Mouse (Mus musculus): Measurements from ENCODE around the gene Fzd4.
A peak's percentile ranks its signal among the peaks of the same experiment; 100 is the strongest.

The Fzd4 gene

DNA sequence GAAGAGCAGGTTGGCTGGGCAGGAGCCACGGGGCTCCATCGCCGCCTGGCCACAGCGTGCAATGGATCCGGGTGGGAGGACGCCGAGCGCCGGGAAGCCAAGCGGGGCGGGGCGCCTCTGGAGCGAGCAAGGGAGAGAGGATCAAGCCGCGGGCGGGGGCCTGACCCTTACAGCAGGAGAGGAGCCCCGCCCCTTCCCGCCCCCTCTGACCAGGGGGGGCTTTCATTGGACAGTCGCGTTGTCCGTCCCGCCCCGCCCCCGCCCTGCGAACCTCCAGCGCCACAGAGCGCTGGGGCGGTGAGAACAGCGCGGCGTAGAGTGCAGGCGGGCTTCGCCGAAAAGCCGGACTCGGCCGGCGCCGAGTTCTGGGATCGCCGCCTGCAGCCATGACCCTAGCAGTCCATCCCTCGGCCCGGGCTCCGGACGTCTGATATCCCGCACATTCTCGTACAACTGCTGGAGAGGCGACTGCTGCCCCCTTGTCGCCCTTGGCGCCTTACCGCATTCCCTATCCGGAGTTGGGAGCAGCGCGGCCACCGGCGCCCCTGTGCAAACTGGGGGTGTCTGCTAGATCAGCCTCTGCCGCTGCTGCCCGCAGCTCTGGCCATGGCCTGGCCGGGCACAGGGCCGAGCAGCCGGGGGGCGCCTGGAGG lies at the start of gene Fzd4, which contains the start of gene Tmem135:
Fzd4 (plus strand) TSS at position 275 of the 653 bp plus-strand sequence.
Tmem135 (minus strand) TSS at position 142 of the 653 bp plus-strand sequence.
- peak; percentile 87 for ATAC-seq (ENCODE audit: insufficient number of reproducible peaks, low FRiP score, low TSS enrichment)

DNA sequence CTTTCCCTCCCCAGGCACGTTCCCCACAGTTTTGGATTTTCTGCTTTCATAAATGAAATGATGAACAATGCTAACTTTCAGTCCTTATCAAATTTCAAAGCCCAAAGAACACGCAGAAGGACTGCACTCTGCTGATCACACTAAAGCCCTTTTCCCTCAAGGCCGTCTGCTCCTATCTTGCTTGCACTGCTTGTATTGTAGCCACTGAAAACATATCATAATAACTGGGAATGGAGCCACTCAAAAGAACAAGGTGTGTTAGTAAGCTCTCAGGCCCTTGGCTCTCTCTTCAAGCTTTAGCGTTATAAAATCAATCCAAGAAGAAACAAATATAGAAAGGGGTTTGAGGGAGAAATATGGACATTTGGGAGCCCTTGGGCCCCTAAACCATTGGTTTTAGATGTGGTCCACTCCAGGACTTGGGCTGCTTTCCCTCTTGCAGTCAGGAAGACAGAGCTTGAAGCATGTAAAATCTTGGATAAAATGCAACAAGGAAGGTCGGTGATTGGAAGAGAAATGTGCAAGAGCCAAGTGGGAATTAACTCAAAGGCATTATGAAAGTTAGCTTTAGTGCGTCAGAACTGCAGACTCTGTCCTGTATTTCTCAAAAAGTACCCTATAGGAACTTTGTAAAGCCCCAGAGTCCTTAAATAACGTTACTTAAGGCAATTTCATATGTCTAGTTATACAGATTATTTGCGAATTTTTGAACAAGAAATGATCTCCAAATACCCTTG lies 48.5 kb upstream of the Fzd4 start:
- no peak for ATAC-seq (ENCODE audit: insufficient number of reproducible peaks, low FRiP score, low TSS enrichment)

DNA sequence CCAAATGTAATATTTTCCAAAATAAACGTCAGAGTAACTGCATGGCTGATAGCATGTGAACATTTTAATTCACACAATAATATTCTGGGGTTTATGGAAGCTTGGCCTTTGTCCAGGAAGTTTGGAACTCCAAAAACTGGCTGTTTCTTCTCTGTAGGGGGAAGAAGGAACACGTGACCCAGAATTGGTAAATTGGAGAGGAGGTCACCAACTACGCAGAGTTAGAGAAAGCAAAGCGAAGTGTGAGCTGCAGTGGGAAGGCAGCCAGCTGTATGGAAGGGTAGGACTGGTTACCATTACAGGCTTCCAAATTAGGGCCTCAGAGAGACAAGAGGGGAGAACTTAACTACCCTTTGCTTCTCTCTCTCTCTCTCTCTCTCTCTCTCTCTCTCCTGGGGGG lies 47.8 kb upstream of the Fzd4 start:
- no peak for ATAC-seq (ENCODE audit: insufficient number of reproducible peaks, low FRiP score, low TSS enrichment)

DNA sequence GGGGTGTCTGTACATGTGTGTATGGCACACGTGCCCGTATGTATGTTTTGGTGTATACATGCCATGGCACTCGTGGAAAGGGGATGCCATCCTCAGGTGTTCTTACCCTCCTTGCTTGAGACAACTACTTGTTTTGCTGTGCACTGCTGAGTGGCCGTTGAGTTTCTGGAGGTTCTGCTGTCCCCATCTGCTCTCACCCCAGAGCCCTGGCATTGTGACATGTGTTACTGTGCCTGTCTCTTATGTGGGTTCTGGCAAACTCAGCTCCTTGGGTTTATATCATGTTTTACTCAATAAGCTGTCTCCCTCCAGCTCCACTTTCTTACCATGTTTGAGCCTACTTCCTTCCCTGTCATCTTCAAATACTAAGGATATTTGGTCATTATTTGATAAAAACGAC lies 40.2 kb upstream of the Fzd4 start:
- peak; percentile 84 for ATAC-seq (ENCODE audit: insufficient number of reproducible peaks, low FRiP score, low TSS enrichment)

DNA sequence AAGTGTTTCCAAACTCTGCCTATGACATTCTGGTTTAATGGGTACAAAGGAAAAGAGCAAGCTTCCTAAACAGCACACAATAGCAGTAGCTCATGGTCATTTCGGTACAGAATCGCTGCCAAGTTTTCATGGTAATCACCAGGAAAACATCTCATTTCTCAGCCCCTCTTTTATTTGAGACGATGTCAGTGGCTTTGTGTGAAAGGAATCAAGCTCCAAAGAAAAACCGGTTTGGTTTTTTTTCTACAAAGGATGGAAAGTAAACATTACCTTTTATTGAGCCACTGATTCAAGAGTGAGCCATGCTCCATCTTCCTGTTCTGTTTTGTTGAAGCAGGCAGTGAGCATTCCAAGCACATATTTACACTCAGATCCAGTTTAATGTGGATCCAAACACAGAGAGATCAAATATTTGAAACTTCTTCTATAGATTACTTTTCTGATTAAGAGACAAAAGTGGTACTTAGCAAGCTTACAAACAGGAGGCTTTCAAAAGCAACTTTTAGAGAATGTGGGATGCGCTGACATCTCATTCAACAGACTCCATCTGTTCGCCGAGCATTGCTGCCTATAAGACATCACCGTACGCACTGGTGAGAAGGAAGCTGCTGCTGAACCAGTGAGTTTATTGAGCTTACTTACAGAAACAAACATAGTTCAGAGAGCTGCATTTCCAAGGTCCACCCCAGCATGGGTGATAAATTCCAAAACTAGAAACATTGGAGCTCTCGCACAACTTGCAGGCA lies 38.8 kb upstream of the Fzd4 start:
- no peak for ATAC-seq (ENCODE audit: insufficient number of reproducible peaks, low FRiP score, low TSS enrichment)

DNA sequence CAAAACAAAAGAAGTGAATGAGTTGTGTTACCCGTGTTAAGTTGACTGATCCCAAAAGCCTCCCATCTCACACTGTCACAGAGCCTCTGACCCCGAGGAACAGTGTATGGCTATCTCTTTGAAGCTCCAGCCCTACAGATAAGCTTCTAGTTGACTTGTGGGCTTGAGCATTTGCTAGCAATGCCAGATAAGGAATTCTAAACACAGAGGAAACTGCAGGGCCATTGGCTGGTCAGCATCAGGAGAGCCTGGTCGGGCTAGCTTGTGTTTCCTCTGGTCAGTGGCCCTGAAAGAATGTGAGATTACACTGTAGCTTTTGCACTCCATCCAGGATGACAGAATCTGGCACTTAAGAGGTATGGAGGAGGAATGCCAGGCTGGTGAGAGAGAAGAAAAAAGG lies 36.5 kb upstream of the Fzd4 start:
- ATAC-seq (ENCODE audit: insufficient number of reproducible peaks, low FRiP score, low TSS enrichment), result no peak

DNA sequence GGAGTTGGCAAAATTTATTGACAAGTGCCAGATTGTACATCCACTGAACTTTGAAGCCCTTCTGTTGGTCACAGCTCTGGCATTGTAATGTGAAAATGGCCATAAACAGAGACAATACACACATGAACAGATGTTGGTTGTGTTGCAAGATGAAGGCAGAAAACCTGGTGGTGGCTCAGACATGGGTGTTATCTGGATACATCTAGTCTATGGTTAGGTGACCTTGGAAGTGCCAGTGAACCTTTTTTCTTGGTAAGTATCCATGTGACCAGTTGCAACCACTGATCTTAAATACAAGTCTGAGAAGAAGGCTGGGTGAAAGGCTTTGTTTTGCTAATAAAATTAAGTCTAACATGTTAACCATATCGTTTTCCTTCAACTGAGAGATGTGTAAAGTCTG lies 34.1 kb upstream of the Fzd4 start:
- ATAC-seq (ENCODE audit: insufficient number of reproducible peaks, low FRiP score, low TSS enrichment), result no peak

DNA sequence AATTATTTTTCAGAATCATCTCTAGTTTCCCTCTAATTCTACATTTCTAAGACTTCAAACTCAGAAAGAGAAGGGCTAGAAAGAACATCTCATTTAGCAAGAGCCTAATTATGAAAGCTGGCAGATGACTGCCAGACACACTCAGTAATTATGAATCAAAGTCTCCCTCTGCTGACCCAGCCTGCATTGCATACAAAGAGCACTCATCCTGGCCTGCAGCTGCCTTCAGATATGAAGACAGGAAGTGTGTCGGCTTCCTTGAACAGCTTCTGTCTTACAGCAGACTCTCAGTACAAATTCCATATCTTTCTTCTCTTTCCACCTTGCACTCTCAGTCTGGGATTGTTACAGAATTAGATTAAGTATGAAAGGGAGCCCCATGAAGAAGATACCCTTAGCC lies 33.2 kb upstream of the Fzd4 start:
- ATAC-seq (ENCODE audit: insufficient number of reproducible peaks, low FRiP score, low TSS enrichment), result no peak

DNA sequence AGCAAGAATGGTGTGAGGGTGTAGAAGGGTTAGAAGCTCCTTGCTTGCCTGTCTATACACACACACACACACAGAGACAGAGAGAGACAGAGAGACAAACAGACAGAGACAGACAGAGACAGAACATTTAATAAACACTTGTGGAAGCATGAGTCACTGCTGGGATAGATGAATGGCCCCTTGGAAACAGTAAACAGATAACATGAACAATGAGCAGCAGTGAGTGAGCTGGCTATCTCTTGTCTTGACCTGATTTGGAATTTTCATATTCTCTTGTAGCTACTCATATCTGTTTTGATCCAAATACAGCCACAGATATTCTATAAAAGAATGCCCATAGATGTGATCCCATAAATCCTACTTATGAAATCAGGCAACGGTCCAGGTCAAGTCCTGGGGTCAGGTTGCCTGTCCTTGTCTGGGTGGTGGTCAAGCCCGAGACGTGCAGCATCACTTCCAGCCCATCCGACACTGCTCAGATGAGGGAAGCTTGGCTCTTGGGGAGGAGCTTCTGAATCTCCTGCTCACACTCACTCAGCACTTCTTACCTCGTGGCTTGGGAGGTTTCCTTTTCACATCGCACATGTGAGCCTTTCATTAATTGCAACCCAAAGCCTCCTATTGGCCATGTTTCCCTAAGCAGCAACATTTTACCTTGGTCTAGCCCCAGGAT lies 32.4 kb upstream of the Fzd4 start:
- no peak for ATAC-seq (ENCODE audit: insufficient number of reproducible peaks, low FRiP score, low TSS enrichment)

DNA sequence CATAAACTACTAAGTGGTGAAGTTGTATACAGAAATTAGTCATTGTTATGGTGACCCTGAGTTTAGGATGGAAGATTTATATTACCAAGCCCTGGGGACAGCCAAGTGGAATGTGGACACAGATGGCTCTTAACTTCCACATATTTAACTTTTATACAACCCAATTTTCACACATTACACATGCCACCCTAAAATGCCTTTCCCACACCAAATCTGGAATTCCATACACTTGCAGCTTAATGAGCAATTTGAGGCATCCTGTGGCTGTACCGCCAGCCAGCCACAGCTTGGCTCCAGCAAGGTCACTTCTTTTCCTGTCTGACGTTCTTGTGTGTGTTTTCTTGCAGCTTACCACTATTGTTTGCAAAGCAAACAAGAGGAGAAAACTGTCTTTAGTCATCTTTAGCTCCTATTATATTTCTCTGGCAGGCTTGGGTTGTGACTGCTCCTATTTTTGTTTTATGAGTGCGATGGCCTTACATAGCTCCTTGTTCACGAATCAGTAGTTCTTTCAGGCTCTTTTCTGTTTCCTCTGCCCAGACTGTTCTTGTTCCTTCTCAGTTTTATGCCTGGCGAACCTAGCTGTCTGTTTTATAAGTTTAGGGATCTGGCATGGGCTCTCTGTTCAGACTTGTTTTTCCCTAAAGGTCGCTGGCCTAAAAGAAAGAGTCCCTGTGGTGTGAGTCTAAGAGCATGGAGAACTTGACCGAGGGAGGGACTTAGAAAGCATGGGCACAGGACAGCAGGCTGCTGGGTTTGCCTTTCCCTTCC lies 23.0 kb upstream of the Fzd4 start:
- ATAC-seq (ENCODE audit: insufficient number of reproducible peaks, low FRiP score, low TSS enrichment), result no peak

DNA sequence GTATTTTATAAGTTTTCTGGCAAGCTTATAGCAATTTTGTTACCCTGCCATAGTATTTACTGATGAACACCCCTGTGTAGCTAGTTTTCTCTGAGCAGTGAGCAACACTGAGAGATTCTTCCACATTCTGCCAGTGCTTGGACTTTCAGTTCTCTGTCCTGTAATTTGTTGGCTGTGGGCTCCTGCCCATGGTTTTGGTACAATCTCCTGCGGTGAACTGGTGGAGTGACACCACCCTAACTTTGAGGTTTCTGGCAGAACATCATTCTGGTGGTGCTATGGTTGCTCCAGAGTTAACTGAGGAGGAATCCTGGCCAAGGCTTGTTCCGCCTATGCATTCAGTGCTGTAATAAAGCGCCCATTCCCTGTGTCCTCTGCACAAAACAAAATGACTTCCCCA lies 21.3 kb upstream of the Fzd4 start:
- ATAC-seq (ENCODE audit: insufficient number of reproducible peaks, low FRiP score, low TSS enrichment), result no peak

DNA sequence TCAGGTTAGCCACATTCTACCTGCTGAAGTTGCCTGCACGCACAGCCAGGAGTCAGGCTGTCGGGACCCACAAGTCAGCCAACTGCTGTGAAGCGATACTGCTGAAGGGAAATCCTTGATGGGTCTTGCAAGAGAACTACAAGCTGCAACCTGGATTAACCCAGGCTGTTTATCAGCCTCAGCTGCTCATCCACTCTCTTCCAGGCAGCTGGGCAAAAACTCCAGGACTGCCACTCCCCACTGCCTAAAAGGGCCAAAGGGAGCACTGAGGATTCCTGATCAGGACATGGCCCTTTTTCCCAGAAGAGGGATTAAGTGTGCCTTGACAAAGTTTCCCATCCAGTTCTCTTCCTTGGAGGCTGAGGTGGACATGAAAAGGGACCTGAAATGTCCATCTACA lies 15.2 kb upstream of the Fzd4 start:
- no peak for ATAC-seq (ENCODE audit: insufficient number of reproducible peaks, low FRiP score, low TSS enrichment)

DNA sequence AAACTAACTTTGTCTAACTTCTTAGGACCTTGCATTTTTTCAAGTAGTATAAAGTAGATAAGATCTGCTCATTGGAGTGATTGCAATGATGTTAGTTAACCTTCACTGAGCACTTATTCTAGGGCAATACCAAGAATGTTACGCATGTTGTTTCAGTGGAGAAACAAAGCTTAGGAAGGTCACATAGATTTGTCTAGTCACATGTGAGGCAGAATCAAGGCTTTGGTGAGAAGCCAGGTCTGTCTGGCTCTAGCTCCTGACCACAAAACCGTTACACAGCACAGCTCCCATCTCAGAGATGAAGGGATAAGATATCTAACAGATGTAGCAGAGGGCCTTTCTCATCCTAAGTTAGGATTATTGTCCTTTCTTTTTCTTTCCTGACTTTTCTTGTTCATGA lies 13.5 kb upstream of the Fzd4 start:
- ATAC-seq (ENCODE audit: insufficient number of reproducible peaks, low FRiP score, low TSS enrichment), result no peak

DNA sequence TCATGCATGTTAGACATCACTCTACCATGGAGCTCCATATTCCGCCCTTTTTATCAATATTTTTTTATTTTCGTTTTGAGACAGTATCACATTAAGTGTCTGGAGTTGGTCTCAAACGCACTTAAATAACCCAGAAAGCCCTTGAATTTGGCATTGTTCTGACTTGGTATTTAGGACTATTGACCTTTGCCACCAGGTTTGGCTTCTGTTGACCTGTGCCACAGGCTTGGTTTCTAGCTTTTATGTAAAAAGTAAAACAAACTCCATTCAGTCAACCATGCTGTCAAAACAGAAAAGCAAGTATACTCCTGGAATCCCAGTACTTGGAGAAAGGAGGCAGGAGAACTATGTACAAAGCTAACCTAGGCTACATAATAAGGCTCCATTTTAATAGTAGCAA lies 12.9 kb upstream of the Fzd4 start:
- no peak for ATAC-seq (ENCODE audit: insufficient number of reproducible peaks, low FRiP score, low TSS enrichment)

DNA sequence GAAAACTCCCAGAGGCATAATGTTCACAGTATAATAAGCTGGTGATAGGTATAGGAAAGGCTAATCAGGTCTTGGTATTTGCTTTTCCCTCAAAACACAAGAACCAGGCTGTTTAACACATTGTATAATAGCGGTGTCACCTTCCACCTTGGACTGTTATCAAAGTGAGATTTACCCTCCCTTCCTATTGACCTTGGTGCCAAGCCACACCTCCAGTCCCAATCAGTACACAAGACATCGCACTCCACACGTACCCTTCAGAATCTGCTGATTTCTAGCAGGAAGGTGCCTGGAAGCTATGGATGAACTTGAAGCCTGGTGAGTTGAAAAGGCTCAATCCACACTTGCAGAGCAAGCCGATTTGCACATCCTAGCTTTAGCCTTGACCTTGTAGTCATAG lies 12.3 kb upstream of the Fzd4 start:
- ATAC-seq (ENCODE audit: insufficient number of reproducible peaks, low FRiP score, low TSS enrichment), result no peak

DNA sequence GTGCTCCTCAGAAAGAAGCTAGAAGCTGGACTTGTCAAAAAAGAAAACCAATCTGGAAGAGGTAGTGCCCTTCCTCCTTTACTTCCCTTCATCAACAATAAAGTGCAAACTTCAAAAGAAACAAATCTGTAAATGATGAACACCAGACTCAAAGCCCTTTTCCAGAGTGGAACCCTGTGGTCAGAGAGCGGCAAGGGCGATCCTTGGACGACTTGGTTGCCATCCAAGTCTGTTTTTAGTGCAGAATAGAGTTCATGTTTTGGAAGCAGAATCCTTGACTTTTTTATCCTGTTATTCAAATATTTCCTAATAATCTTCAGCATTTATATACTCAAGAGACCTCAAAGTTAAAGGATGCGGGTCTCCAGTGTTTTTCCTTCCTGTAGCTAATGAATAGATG lies 11.8 kb upstream of the Fzd4 start:
- ATAC-seq (ENCODE audit: insufficient number of reproducible peaks, low FRiP score, low TSS enrichment), result no peak

DNA sequence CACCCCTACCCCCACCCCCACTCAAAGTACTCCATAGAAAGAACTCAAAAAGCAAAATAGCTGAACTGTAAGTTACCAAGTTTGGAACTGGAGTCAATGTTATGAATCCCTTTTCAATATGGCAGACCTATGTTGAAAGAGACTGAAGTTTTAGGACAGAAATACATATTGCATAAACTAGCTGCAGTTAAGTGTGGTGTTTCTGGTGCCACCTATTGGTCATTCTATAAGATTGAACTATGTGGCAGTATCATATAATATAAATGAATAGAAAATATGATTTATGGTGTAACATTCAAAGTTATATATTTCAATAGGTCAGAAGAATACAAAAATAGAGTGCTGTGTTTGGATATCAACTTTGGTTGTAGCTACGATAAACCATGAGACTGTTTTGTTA lies 11.3 kb upstream of the Fzd4 start:
- no peak for ATAC-seq (ENCODE audit: insufficient number of reproducible peaks, low FRiP score, low TSS enrichment)

DNA sequence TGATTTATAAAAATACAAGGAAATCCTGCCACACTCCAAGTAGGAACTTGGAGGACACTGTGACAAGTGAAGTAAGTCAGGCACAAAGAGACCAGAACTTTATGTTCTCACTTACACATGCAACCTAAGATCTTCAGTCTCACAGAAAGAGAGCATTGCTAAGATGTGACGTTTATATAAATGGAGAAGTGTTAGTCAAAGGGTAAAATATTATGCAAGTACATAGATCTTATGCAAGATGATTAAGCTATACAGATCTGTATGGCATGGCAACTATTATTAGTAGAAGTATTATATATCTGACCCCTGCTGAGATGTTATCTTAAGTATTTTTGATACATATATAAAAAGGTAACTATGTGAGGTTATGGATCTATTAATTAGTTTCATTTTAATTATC lies 8.8 kb upstream of the Fzd4 start:
- ATAC-seq (ENCODE audit: insufficient number of reproducible peaks, low FRiP score, low TSS enrichment), result no peak

DNA sequence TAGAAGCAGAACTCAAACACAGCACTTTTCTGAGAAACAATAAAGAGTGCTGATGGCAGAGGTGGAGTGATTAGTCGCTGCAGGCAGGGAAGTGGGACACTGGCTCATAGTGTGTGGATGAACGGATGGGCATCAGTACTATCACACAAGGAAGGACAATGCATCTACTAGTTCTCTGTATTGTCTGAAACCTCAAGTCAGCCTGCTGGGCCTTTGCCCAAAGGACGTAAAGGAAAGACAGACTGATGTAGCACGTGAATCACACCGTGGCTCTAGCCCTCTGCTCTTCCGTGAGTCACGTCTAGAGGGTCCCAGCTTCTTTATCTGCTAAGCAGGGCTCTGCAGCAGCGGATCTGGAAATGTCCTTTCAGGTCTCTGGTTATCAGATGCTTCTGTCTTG lies 7.8 kb upstream of the Fzd4 start:
- ATAC-seq (ENCODE audit: insufficient number of reproducible peaks, low FRiP score, low TSS enrichment), result no peak

DNA sequence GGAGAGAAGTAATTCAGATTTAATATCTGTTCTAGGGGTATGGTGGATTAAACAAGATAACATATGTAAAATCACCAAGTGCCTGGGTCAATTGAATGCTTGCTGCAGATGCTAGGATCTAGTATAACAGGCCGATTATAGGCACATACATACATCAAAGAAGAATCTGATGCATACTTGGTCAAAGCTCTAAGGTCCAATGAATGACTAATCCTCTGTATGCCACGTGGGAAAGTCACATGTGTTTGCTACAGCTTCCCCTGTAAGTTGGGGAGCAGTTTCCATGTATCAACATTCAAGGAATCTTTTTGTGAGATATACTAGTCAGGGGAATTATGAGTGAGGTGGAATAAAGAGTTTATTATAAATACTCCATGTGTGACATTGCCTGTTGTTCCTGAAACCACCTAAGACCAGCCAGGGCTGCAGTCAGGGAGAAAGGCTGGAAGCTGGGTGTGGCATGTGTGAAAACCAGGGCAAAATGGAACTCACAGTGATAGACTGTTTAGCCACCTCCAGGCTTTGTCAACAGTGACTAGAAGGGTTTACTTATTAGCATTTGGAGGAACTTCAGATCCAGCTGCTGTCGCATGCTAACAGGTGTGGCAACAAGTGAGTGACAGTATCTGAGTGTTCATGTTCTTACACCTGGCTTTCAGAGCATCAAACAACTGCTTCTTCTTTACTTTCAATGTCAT lies 6.2 kb upstream of the Fzd4 start:
- ATAC-seq (ENCODE audit: insufficient number of reproducible peaks, low FRiP score, low TSS enrichment), result no peak

All from cerebellum, adult (tissue).